Mouse (Mus musculus): ENCODE results near the gene Myt1l.

DNA sequence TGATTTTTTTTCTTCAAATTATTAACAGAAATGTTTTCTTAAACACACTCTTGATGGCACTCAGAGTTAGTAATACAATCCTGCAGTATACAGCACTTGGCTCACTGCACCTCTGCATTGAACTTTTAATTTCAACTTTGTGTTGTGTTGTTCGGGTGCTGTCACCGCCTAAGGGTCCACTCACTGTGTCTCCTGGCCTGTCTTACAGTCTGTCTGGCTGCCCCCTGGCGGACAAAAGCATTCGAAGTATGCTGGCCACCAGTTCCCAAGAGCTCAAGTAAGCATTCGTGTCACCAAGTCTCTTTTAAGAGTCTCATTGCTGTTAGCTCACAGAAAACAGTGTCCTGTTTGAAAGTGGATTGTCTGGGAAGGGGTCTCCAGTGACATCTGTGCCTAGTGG, 326.8 kb downstream of the Myt1l start:
- TF ChIP-seq CTCF (IDR thresholded peaks at IDR 0.05; ENCODE audit: control insufficient read depth, insufficient read depth, low read length): peak; percentile 10; the same call in 1 of the 2 replicates
- no peak for TF ChIP-seq POLR2A (IDR thresholded peaks at IDR 0.05; ENCODE audit: borderline replicate concordance, control insufficient read depth, low read depth, low read length)
